Mouse (Mus musculus): ENCODE results near the gene Fgfrl1. TPM values are rescaled to one million over a fixed set of nuclear protein-coding genes. Genes with fewer than 3 reads are reported as not detected.

Fgfrl1 gene
- polyA plus RNA-seq, 1 experiment from 2014 or later, result 46.8 TPM

DNA sequence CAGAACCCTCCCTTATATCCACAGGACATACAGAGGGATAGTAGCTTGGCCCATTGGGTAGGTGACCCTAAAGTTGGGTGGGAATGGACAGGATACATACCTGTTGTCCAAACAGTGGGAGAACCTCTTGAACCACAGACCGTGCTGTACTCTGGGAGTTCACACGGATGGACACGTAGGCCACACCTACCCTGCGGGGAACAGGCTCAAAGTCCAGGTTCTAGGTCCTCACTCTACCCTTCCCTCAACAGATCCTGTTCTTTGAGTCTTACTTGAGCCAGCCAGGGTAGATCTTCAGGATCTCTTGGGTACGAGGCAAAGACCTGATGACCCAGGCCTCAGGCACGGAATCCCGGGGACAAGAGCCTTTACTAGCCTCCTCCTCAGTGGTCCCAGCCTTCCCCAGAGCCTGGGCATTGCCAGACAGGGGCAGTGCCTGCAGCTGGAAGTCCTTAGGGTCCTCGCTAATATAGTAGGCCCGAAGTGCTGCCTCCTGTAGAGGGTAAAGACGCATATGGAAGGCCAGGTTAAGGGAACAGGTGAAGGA lies 37.7 kb upstream of the Fgfrl1 start:
- Histone ChIP-seq H3K27ac (no peak overlapping the region), H3K4me3 (no peak overlapping the region), H3K9ac (no peak overlapping the region), H3K27me3 (no peaks in the 10 kb centered on the region), H3K4me2 (replicated peaks) (no peak overlapping the region), H3K9me3 (no peaks in the 10 kb centered on the region), H3K36me3 (peaks cover 56% of the 10 kb centered on the region), H3K4me1 (peaks cover 8% of the 10 kb centered on the region)
- 92% methylated on average over 10 of the region's 10 CpGs for WGBS
- ATAC-seq (ENCODE audit: insufficient number of reproducible peaks, insufficient read depth, low FRiP score, low TSS enrichment), result no peak

DNA sequence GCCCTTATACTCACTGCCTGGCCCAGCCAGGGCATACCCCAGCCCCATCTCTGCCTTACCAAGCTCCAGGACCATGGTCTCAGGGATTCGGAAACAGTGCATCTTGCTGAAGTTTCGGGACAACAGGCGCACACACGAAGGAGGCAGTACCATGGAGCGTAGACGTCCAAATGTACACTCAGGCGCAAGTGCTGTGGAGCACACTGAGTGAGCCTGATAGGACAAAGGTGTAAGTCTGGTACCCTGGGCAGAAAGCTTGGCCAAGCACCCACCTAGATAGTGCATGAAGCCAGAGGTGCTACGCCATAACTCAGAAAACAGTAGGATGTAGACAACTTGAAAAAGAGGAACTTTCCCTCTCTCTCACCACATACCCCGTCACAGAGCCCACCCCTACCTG lies 36.8 kb upstream of the Fgfrl1 start:
- H3K4me2 ChIP-seq (replicated peaks), result no peak overlapping the region
- ATAC-seq (ENCODE audit: insufficient number of reproducible peaks, insufficient read depth, low FRiP score, low TSS enrichment), result no peak
- peaks cover 54% of the 10 kb centered on the region for H3K36me3 ChIP-seq
- H3K9ac ChIP-seq, result no peak overlapping the region
- no peaks in the 10 kb centered on the region for H3K9me3 ChIP-seq
- WGBS, result 94% methylated on average over 9 of the region's 9 CpGs
- no peaks in the 10 kb centered on the region for H3K27me3 ChIP-seq
- H3K27ac ChIP-seq, result no peak overlapping the region
- H3K4me3 ChIP-seq, result no peak overlapping the region
- peaks cover 14% of the 10 kb centered on the region for H3K4me1 ChIP-seq

DNA sequence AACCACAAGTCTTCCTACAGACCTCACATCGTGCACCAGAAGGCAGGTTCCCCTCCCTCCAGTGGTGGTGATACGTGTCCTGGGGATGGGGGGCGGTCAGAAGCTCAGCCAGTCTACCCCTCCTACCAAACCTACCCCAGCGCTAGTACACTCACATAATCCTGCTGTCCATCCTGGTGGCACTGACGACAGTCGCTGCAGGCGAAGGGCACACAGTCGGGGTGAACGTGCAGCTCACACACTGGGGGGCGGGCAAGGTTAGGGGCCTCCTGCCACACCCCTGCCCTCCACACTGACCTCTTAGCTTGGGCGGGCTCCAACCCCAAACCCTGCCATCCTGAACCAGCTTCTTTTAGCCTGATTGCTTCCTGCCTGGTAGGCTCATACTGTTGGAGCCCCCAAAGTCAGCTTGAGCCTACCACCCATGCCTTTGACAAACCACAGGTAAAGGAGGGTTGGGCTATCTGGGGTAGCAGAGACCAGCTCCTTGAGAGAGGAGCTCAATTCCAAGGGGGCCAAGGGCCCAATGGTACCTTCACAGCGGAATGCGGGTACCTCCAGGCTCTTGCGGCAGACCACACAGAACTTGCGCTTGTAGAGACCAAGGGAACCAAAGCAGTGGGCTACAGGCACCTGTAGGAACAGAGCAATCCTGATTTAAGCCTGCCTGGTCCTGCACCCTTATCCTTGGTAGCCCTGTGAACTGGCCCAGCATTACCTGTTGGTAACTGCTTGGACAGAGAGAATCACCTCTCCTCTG lies 36.1 kb upstream of the Fgfrl1 start:
- Histone ChIP-seq H3K4me3 (no peak overlapping the region), H3K4me2 (replicated peaks) (no peak overlapping the region), H3K27ac (no peak overlapping the region), H3K4me1 (peaks cover 14% of the 10 kb centered on the region), H3K36me3 (peaks cover 54% of the 10 kb centered on the region), H3K9ac (no peak overlapping the region), H3K27me3 (no peaks in the 10 kb centered on the region), H3K9me3 (no peaks in the 10 kb centered on the region)
- ATAC-seq (ENCODE audit: insufficient number of reproducible peaks, insufficient read depth, low FRiP score, low TSS enrichment), result no peak
- 92% methylated on average over 15 of the region's 15 CpGs for WGBS

DNA sequence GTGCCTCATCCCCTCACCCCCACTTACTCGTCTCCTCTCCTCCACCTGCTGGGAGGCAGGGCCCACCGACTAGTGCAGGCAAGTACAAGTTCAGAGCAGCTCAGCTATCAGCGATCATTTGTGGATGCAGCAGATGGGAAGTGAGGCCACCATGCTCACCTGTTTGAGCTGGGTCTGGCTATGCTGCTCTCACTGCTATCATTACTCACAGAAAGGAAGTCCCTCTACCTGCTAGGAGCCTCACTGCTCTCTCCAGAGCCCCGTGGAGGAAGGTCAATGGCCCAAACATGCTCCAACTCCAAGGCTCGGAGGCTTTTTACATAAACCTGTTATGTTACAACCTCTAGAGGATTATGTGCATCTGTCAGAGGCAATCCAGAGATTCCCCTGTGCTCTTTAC lies 34.8 kb upstream of the Fgfrl1 start:
- Histone ChIP-seq H3K36me3 (peaks cover 50% of the 10 kb centered on the region), H3K27ac (no peak overlapping the region), H3K9ac (no peak overlapping the region), H3K4me1 (peaks cover 14% of the 10 kb centered on the region), H3K4me2 (replicated peaks) (no peak overlapping the region), H3K9me3 (no peaks in the 10 kb centered on the region), H3K27me3 (no peaks in the 10 kb centered on the region), H3K4me3 (no peak overlapping the region)
- 76% methylated on average over 5 of the region's 5 CpGs for WGBS
- no peak for ATAC-seq (ENCODE audit: insufficient number of reproducible peaks, insufficient read depth, low FRiP score, low TSS enrichment)

DNA sequence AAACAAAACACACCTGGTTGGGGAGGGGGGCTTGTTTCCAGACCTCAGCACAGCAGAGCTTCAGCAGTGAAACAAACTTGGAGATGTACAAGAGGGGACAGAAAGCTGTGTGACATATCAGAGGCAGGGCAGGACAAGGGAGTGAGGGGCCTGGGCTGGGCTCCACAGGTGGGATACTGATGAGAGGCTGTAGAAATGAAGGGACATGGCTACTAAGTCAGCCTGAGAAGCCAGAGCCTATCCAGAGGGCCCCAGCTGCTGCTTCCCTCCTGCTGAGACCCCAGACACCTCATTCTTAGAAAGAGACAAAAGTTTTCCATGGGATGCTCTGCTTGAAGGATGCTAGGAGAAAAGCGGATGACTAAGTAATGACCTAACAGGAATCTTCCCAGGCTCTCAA lies 33.6 kb upstream of the Fgfrl1 start:
- Histone ChIP-seq H3K4me3 (no peak overlapping the region), H3K27ac (no peak overlapping the region), H3K9ac (no peak overlapping the region), H3K9me3 (no peaks in the 10 kb centered on the region), H3K27me3 (no peaks in the 10 kb centered on the region), H3K4me2 (replicated peaks) (no peak overlapping the region), H3K4me1 (peaks cover 14% of the 10 kb centered on the region), H3K36me3 (peaks cover 38% of the 10 kb centered on the region)
- WGBS, result 82% methylated on average over 1 of the region's 1 CpGs
- ATAC-seq (ENCODE audit: insufficient number of reproducible peaks, insufficient read depth, low FRiP score, low TSS enrichment), result no peak

DNA sequence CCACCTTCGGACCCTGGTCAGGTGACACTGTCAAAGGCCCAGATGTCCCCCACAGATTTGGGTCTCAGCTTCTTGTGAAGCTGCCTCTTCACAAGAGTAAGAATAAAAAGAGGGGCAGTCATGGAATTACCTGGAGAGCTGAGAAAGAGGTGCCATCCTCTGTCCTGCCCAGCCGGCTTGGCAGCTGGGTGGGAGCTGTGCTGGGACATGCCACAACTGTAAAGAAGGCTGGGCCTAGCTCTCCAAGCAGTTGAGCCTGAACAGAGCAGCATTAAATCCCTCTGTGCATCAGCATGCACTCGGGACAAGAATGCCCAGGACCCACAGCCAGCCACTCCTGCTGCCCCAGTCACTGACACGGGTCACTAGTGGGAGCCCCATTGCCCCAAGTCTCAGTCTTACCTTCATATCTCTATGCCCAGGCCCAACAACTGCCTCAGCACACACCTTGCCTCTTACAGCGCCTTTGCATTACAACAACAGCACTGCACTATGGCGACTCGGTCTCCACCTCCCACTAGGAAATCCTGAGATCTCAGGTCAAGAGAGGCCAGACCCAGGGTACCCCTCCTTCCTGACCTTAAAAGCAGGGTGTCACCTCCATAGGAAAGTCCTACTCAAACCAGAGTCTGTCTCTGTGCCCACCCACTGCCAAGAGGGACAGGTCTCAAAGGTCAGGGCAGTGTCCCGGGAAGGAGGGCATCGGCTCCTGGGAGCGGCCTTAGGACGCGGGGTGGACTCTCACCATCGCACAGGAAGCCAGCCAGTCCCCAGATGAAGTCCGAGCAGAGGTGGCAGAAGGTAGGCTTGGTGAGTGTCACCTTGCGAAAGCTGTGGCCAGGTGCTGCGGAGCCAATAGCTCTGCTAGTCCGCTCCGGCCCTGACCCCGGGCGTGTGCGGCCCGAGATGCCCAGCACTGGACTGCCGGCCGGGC lies 32.2 kb upstream of the Fgfrl1 start, which contains the start of gene Idua:
Idua (plus strand) TSS at position 634 of the 934 bp plus-strand sequence.
- WGBS, result 11% methylated on average over 24 of the region's 24 CpGs
- H3K36me3 ChIP-seq, result peaks cover 24% of the 10 kb centered on the region
- peak; percentile 71 for ATAC-seq (ENCODE audit: insufficient number of reproducible peaks, insufficient read depth, low FRiP score, low TSS enrichment)
- H3K27me3 ChIP-seq, result no peaks in the 10 kb centered on the region
- peak within 1 kb of the TSS; percentile 90 for H3K4me2 ChIP-seq (replicated peaks)
- H3K4me3 ChIP-seq, result peak within 1 kb of the TSS; percentile 89
- H3K9ac ChIP-seq, result peak within 1 kb of the TSS; percentile 87
- H3K4me1 ChIP-seq, result peaks cover 14% of the 10 kb centered on the region
- H3K27ac ChIP-seq, result no peak within 1 kb of the TSS
- H3K9me3 ChIP-seq, result no peaks in the 10 kb centered on the region

DNA sequence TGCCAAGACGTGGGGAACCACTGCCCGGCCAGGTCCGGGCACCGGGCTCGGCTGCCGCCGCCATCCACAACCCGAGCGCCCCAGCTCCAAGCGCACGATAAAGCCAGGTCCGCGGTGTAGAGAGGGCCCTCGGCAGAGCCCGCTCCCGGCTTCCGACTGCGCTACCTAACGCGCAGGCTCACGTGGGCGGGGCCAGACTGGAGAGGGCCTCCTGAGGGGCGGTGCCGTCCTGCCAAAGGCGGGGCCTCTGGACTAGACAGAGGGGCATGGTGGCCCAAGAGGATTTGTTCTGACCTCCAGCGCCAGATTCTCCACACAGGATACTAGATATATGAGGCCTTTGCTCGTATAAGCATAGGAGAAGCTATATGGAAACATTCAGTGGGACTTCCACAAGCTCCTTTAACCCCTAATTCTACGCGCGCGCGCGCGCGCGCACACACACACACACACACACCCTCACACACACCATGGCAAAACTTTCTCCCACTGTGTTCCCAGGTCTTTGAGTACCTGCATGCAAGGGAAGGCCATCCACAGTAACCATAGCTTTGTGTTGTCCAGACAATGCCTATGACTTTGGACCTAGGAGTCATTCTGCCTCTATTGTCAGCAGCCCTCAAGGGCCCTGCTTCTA lies 31.4 kb upstream of the Fgfrl1 start:
- Histone ChIP-seq H3K36me3 (peaks cover 17% of the 10 kb centered on the region; the same call in 1 of the 2 replicates), H3K9ac (peak overlapping the region; percentile 87), H3K4me3 (peak overlapping the region; percentile 89), H3K9me3 (no peaks in the 10 kb centered on the region), H3K27ac (no peak overlapping the region), H3K4me1 (peaks cover 14% of the 10 kb centered on the region), H3K4me2 (replicated peaks) (peak overlapping the region; percentile 90), H3K27me3 (no peaks in the 10 kb centered on the region)
- 12% methylated on average over 36 of the region's 36 CpGs for WGBS
- peak; percentile 98 for ATAC-seq (ENCODE audit: insufficient number of reproducible peaks, insufficient read depth, low FRiP score, low TSS enrichment)

DNA sequence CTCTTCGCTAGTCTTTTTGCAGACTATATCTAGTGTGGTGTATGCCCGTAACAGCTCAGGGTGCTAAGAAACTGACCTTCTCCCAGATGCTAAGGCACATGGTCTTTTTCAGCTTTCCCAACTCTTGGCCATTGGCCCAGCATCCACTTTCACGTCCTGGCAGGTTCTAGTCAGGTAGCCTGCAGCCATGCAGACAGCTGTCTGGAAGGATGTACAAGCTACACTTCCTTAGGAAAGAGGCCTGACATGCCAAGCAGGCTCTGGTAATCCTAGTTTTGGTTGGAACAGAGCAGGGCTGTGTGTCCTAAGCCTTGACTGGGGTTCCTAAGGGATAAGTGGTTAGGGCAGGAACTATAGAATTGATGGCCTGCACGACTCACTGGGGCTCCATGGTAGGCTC lies 29.4 kb upstream of the Fgfrl1 start:
- H3K4me2 ChIP-seq (replicated peaks), result no peak overlapping the region
- ATAC-seq (ENCODE audit: insufficient number of reproducible peaks, insufficient read depth, low FRiP score, low TSS enrichment), result no peak
- 77% methylated on average over 4 of the region's 4 CpGs for WGBS
- no peak overlapping the region for H3K4me3 ChIP-seq
- no peak overlapping the region for H3K27ac ChIP-seq
- H3K4me1 ChIP-seq, result peaks cover 14% of the 10 kb centered on the region
- H3K36me3 ChIP-seq, result peaks cover under 1% of the 10 kb centered on the region; the same call in 1 of the 2 replicates
- H3K9ac ChIP-seq, result no peak overlapping the region
- H3K27me3 ChIP-seq, result no peaks in the 10 kb centered on the region
- H3K9me3 ChIP-seq, result no peaks in the 10 kb centered on the region

DNA sequence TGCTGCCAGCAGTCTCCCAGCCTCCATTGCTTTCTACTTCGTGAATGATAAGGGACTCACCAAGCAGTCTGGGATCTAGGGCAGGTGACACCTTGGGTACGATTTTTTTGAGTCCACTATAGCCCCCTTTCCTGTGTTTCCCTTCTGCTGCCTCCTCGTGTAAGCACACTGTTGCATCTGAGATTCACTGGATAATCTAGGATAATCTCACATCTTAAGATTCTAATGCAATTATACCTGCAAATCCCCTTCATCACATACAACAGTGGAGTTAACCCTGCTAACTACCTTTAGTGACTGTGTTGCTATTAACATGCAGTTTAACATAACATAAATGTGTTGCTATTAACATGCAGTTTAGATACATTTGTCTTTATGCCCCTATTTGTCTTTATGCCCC lies 27.1 kb upstream of the Fgfrl1 start:
- ATAC-seq (ENCODE audit: insufficient number of reproducible peaks, insufficient read depth, low FRiP score, low TSS enrichment), result no peak
- H3K27ac ChIP-seq, result no peak overlapping the region
- H3K27me3 ChIP-seq, result no peaks in the 10 kb centered on the region
- H3K4me1 ChIP-seq, result peaks cover 15% of the 10 kb centered on the region
- no peak overlapping the region for H3K4me2 ChIP-seq (replicated peaks)
- no peaks in the 10 kb centered on the region for H3K9me3 ChIP-seq
- H3K36me3 ChIP-seq, result no peaks in the 10 kb centered on the region
- H3K4me3 ChIP-seq, result no peak overlapping the region
- 49% methylated on average over 3 of the region's 3 CpGs for WGBS
- H3K9ac ChIP-seq, result no peak overlapping the region

DNA sequence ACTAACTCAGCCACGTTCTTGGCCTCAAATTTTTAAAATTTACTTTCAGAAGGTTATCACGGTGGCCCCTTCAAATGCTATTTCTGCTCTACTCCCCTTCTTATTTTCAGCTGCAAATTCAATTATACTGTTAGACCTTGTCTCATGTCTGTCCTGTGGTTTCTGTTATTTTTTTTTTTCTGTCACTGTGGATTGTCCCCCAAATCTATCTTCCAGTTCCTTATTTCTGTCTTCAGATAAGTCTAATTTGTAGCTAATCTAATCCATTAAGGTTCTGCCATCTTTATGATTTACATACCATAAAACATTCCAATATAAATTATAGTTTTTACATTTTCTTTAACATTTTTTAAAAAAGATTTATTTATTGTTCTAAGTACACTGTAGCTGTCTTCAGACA lies 24.8 kb upstream of the Fgfrl1 start:
- H3K9me3 ChIP-seq, result no peaks in the 10 kb centered on the region
- no peaks in the 10 kb centered on the region for H3K27me3 ChIP-seq
- peaks cover 18% of the 10 kb centered on the region for H3K4me1 ChIP-seq
- no peak for ATAC-seq (ENCODE audit: insufficient number of reproducible peaks, insufficient read depth, low FRiP score, low TSS enrichment)
- no peak overlapping the region for H3K27ac ChIP-seq
- no peak overlapping the region for H3K4me2 ChIP-seq (replicated peaks)
- peaks cover 13% of the 10 kb centered on the region for H3K36me3 ChIP-seq
- no peak overlapping the region for H3K4me3 ChIP-seq
- WGBS, result 60% methylated on average over 2 of the region's 2 CpGs
- no peak overlapping the region for H3K9ac ChIP-seq

DNA sequence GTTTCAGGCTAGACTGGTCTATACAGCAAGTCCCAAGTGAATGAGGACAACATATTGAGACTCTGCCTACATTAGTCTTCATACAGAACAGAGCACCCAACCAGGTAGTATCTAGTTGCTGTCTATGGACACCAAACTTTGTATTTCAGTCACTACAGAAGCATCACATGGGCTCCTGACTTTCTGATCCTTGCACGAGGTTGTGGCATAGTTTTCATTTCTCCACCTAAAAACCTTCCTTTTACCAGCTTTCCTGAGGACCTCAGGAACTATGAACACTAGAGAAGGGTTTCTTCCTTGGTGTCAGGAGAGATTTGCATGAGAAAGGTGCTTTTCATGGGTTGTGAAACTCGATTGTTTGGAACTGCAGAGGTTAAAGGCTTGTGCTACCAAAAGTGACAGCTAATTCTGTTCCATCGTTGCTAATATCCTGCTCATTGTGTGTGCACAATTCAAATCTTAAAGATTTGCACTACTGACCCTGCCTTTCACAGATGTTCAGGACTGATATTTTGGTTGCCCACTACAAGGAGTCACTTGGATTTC lies 23.7 kb upstream of the Fgfrl1 start:
- no peaks in the 10 kb centered on the region for H3K9me3 ChIP-seq

More for the DNA sequence above, 23.7 kb upstream of the Fgfrl1 start:
- H3K4me3 ChIP-seq, result peak overlapping the region; percentile 49
- peak overlapping the region; percentile 85; the same call in 1 of the 2 replicates for H3K27ac ChIP-seq
- 20% methylated on average over 3 of the region's 3 CpGs for WGBS
- H3K4me2 ChIP-seq (replicated peaks), result peak overlapping the region; percentile 65
- peak overlapping the region; percentile 79 for H3K9ac ChIP-seq
- H3K27me3 ChIP-seq, result no peaks in the 10 kb centered on the region
- peaks cover 15% of the 10 kb centered on the region for H3K36me3 ChIP-seq
- H3K4me1 ChIP-seq, result peaks cover 18% of the 10 kb centered on the region
- ATAC-seq (ENCODE audit: insufficient number of reproducible peaks, insufficient read depth, low FRiP score, low TSS enrichment), result no peak

Data from embryonic facial prominence, embryonic 12.5 days (tissue).